Mouse (Mus musculus): ENCODE results near the gene Loxl4. TPM values are rescaled to one million over a fixed set of nuclear protein-coding genes. Genes with fewer than 3 reads are reported as not detected.

The Loxl4 gene
- total RNA-seq, 1 experiment from 2014 or later, result not detected

DNA sequence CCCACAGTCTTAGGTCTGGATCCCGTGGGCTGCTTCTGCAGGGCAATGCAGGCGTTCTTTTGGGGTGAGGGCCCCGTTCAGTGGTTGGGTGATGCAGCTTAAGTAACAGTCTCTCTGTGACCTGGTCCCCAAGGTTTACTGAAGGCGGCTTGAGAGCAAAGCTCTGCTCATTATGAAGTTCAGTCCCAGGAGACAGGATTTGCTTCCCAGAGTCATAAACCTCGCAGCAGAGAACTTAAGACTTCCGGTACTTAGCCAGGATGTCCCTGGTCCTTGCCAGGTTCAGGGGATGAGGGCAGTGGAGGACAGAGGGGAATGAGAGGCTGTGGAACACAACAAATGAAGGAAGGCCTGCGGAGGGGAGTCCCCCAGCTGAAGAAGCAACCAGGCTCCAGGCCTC, 503 bp upstream of the Loxl4 start:
- ATAC-seq (ENCODE audit: extremely low read depth, insufficient number of reproducible peaks, low FRiP score, poor library complexity, severe bottlenecking), result no peak

- ATAC-seq (ENCODE audit: extremely low read depth, insufficient number of reproducible peaks, low FRiP score, poor library complexity, severe bottlenecking), result no peak
Measured at GRCm38 (mm10) chr19:42611746-42612145, 867 bp downstream of the Loxl4 start.

- ATAC-seq (ENCODE audit: extremely low read depth, insufficient number of reproducible peaks, low FRiP score, poor library complexity, severe bottlenecking), result no peak
Measured at GRCm38 (mm10) chr19:42609716-42610115, 2.9 kb downstream of the Loxl4 start.

DNA sequence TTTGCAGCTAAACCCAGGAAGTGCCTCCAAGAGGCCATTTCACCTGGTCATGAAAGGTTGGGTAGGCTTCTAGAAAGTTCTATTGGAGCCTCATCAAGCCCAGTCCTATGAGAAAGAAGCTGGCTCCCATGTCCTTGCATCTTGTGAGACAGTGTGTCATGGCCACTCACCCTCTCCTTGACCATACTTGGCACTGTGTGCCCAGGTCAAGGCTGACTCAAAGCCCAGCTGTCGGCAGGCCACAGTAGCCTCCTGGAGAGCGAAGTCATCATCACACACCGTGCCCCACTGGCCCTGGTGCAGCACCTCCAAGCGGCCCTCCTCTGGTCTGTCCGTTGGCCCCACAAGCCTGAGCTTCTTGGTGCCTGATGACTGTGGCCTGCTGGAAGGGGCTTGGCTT, 4.5 kb downstream of the Loxl4 start:
- ATAC-seq (ENCODE audit: extremely low read depth, insufficient number of reproducible peaks, low FRiP score, poor library complexity, severe bottlenecking), result no peak

DNA sequence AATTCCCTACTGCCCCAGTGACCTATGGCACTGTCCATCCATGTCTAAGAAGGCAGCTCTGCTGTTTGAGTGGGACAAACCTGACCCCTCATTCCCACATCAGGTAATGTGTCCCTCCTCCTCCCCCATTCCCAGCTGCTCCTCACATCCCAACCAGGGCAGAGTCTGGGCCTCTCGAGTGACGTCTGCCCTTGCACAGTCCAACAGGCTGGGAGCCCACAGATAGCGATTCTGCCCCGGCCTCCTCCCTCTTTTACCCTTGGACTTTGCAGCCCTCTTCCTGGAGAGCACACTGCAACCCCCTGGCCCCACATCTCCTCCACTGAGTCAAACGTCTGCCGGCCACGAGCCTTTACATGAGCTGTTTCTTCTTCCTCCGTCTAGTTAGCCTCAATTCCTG, 10.0 kb downstream of the Loxl4 start:
- no peak for ATAC-seq (ENCODE audit: extremely low read depth, insufficient number of reproducible peaks, low FRiP score, poor library complexity, severe bottlenecking)

GRCm38 (mm10) chr19:42602041-42602440, 10.6 kb downstream of the Loxl4 start:
- ATAC-seq (ENCODE audit: extremely low read depth, insufficient number of reproducible peaks, low FRiP score, poor library complexity, severe bottlenecking), result no peak

- no peak for ATAC-seq (ENCODE audit: extremely low read depth, insufficient number of reproducible peaks, low FRiP score, poor library complexity, severe bottlenecking)
Measured at GRCm38 (mm10) chr19:42601445-42601844, 11.2 kb downstream of the Loxl4 start.

DNA sequence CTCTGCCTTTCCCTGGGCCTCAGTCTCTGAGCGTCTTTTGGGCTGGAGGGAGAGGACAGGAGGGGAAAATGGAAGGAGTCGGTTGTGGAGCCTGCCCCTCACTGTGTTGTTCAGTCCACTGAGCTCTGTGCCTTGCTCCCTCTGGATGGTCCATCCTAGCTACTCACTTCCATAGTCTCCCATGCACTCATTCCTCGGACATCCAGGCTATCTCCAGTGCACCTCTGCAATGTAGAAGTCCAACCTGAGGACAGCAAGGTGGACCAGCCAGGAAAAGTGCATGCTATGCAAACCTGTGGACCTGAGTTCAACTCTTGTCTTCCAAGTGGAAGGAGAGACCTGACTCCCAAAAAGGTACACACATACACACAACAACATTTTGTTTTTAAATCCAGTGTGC, 12.0 kb downstream of the Loxl4 start:
- ATAC-seq (ENCODE audit: extremely low read depth, insufficient number of reproducible peaks, low FRiP score, poor library complexity, severe bottlenecking), result no peak

DNA sequence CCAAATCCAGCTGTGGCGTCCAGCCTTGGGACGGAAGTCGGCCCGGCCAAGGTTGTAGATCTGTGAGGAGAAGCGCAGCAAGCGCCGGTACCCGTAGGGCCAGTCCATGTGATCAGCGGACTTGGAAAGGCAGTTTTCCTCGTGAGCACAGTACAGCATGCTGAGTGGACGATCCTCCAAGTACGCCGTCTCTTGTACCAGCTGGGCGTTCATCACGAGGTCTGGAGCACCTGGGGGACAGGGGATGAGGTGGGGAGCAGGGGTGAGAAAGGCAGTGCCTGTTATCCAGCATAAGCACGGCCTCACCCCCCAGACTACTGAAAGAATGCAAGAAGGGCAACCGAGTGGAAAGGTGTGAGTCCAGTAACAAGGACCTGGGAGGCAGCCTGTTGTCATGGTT, 12.7 kb downstream of the Loxl4 start:
- no peak for ATAC-seq (ENCODE audit: extremely low read depth, insufficient number of reproducible peaks, low FRiP score, poor library complexity, severe bottlenecking)

- ATAC-seq (ENCODE audit: extremely low read depth, insufficient number of reproducible peaks, low FRiP score, poor library complexity, severe bottlenecking), result no peak
Measured at GRCm38 (mm10) chr19:42597896-42598295, 14.7 kb downstream of the Loxl4 start.

DNA sequence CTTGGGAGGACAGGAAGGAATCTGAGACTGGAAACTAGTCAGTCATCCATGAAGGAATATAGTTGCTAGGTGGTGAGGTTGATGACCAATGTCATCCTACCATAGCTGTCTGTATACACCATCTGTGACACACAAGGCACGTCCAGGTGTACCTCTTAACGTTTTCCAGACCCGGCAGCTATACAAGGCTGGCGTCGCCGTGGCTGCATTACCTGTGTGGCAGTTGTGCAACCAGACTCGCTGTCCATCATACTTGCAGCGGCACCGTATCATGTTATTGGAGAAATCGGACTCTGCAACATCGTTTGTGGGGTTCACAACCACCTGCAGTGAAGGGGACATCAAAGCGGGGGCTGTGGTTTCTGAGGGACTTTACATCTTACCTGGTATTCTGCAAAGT, 15.3 kb downstream of the Loxl4 start:
- ATAC-seq (ENCODE audit: extremely low read depth, insufficient number of reproducible peaks, low FRiP score, poor library complexity, severe bottlenecking), result no peak

GRCm38 (mm10) chr19:42595066-42595465, 17.5 kb downstream of the Loxl4 start:
- ATAC-seq (ENCODE audit: extremely low read depth, insufficient number of reproducible peaks, low FRiP score, poor library complexity, severe bottlenecking), result no peak

- no peak for ATAC-seq (ENCODE audit: extremely low read depth, insufficient number of reproducible peaks, low FRiP score, poor library complexity, severe bottlenecking)
Measured at GRCm38 (mm10) chr19:42593456-42593855, 19.2 kb downstream of the Loxl4 start.

DNA sequence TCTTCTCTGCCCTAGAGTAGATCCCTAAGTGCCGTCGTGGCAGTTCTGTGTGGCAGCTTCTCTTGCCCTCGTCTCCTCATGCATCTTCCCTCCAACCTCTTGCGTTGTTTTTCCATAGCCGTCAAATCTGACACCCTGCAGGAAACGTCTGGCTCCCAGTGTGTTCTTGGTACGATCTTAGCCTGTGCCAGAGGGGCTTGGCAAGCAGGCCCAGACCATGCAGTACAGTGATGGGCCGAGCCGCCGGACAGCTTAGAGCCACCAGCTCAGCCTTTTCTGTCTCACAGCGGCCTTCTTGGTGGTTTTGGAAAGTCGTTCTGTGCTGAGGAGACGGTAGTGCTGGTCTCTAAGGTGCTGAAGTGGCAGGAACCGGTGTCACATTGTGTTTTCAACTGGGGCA, 21.1 kb downstream of the Loxl4 start:
- no peak for ATAC-seq (ENCODE audit: extremely low read depth, insufficient number of reproducible peaks, low FRiP score, poor library complexity, severe bottlenecking)

DNA sequence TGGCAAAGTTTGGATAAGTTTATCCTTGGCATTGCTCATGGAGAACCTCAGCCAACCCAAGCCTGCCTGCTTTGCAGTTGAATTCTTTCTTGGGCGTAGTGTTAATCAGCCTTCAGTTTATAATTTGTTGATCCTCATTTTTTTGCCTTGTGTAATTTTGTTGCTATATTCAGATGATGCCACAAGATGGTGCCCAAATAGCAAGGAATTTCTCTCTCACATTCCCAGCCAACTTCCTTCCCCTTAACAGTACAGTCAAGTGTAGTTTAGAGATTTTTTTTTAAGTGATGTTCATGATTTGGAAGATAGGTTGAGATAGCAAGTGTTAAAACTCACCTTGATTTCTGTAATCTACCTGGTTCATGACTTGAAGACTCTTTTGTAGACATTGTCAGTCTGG, 23.4 kb downstream of the Loxl4 start:
- no peak for ATAC-seq (ENCODE audit: extremely low read depth, insufficient number of reproducible peaks, low FRiP score, poor library complexity, severe bottlenecking)

GRCm38 (mm10) chr19:42587704-42588103, 24.9 kb downstream of the Loxl4 start:
- ATAC-seq (ENCODE audit: extremely low read depth, insufficient number of reproducible peaks, low FRiP score, poor library complexity, severe bottlenecking), result no peak

GRCm38 (mm10) chr19:42584188-42584587, 28.4 kb downstream of the Loxl4 start:
- ATAC-seq (ENCODE audit: extremely low read depth, insufficient number of reproducible peaks, low FRiP score, poor library complexity, severe bottlenecking), result no peak

DNA sequence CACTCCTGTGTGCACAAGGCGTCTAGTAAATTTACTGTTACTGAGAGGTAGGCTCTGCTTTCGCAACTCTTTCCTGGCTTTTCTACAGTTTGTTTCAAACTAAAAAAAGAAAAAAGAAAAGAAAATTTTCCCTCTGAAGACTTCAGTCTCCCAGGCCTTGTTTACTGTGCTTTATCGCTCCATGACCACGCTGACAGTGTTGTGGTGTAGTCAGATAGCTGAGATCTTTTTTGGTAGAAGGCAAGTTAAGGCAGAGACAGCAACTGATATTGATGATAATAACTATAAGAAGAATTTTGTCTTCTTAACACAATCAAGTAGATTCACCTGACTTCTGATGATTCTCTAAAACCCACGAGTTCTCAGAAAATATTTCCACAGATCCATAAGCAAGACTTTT, 28.9 kb downstream of the Loxl4 start:
- no peak for ATAC-seq (ENCODE audit: extremely low read depth, insufficient number of reproducible peaks, low FRiP score, poor library complexity, severe bottlenecking)

DNA sequence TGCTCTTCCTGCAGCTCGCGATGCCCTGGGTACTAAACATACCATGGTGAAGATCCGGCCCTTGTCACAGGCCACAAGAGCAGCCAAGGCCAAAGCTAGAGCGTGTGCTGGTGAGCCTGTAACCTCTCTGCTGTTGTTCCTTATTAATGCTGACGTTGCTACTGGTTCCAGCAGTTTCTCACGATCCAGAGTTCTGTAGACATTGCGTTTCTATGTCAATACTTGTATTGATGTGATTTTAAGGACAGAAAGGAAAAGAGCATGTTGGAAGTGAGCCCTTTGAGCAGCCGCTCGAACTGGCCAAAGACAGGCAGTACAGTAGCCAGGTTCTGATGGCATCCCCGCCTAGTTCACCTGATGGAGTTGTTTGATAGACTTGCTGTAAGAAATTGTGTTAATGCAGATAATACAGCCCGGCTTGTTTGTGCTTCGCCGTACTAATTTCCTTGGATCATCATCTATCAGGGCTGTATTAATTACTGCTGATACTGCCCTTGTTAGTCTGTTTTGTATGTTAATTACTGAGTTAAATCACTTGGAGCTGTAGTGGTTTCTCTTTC, 29.7 kb downstream of the Loxl4 start:
- no peak for ATAC-seq (ENCODE audit: extremely low read depth, insufficient number of reproducible peaks, low FRiP score, poor library complexity, severe bottlenecking)

GRCm38 (mm10) chr19:42580701-42581100, 31.9 kb downstream of the Loxl4 start:
- ATAC-seq (ENCODE audit: extremely low read depth, insufficient number of reproducible peaks, low FRiP score, poor library complexity, severe bottlenecking), result no peak

DNA sequence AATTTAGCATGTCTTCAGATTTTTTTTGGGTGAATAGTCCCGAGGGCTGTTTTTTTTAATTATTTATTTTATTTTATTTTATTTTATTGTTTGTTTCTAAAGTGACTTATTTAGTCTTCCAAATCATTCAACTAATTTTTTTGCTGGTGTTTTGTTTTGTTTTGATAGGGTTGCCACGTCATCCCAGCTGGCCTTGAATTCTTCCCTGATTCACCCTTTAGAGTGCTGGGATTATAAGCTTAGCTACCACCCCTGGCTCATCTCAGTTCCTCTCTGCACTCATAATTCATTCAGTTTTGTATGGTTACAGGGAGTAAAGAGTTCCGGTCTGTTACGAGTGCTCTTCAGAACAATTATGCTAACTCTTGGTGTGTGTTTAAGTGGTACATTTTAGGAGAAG, 34.0 kb downstream of the Loxl4 start:
- no peak for ATAC-seq (ENCODE audit: extremely low read depth, insufficient number of reproducible peaks, low FRiP score, poor library complexity, severe bottlenecking)

- ATAC-seq (ENCODE audit: extremely low read depth, insufficient number of reproducible peaks, low FRiP score, poor library complexity, severe bottlenecking), result no peak
Measured at GRCm38 (mm10) chr19:42576856-42577255, 35.8 kb downstream of the Loxl4 start.
